8 mouse cellular contexts compared by ENCODE assay signal in the genomic region with DNA sequence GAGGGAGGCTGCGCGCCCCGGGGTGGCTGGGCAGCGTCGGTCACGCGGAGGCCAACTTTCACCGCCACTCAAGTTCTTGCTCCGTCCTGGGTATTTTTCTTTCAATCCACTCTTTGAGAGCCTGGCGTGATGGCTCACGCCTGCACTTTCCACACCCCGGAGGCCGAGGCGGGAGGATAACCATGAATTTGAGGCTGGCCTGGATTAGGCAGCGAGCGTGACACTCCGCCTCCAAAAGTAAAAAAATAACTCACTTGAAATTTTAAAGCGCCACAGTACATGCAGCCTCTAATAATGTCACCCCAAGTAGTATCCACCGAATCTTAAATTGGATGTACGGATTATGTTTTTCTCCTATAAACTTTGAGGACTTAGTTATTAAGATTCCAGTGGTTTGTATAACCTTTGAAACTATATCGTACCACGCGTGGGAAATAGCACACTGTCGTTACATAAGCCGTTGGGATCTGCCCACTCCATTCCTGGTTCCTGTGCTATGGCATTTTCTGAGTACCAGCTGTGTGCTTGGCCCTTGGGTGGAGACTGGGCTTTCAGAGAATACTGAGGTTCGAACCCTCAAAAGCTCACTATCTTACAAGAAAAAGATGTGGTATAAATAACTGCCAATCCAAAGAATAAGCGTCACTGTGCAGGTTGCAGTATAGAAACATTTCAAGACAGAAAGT. TPM values are rescaled to one million over a fixed set of nuclear protein-coding genes. Genes with fewer than 3 reads are reported as not detected.
A peak's percentile ranks its signal among the peaks of the same experiment; 100 is the strongest.
DNase-seq lines count a peak whose midpoint lies in the region; ATAC-seq lines count a peak whose summit lies in the region.

No protein-coding gene starts in this region.

- peak overlapping the region; percentile 87 for H3K4me3 ChIP-seq in forebrain, embryonic 16.5 days (replicated peaks; ENCODE audit: low read length)
- peak overlapping the region; percentile 73 for H3K4me3 ChIP-seq in hindbrain, embryonic 16.5 days (ENCODE audit: low read length)
- H3K4me3 ChIP-seq in limb, embryonic 11.5 days (ENCODE audit: low read depth, low read length): peak overlapping the region; percentile 64
- H3K4me3 ChIP-seq in midbrain, embryonic 15.5 days: peak overlapping the region; percentile 52

- H3K27ac ChIP-seq in forebrain, embryonic 16.5 days (ENCODE audit: low read length): peak overlapping the region; percentile 99
- H3K27ac ChIP-seq in hindbrain, embryonic 16.5 days (ENCODE audit: low read depth, low read length): peak overlapping the region; percentile 99
- H3K27ac ChIP-seq in limb, embryonic 11.5 days (replicated peaks; ENCODE audit: low read depth, low read length): peak overlapping the region; percentile 93
- H3K27ac ChIP-seq in midbrain, embryonic 15.5 days: peak overlapping the region; percentile 96

- H3K9ac ChIP-seq in forebrain, embryonic 16.5 days (replicated peaks; ENCODE audit: low read depth, low read length): peak overlapping the region; percentile 95
- peak overlapping the region; percentile 93 for H3K9ac ChIP-seq in hindbrain, embryonic 16.5 days (ENCODE audit: low read depth, low read length)
- peak overlapping the region; percentile 93 for H3K9ac ChIP-seq in limb, embryonic 11.5 days (ENCODE audit: low read length)
- H3K9ac ChIP-seq in midbrain, embryonic 15.5 days: peak overlapping the region; percentile 66

- H3K9me3 ChIP-seq in forebrain, embryonic 16.5 days (ENCODE audit: control insufficient read depth, low read length): no peaks in the 10 kb centered on the region
- H3K9me3 ChIP-seq in hindbrain, embryonic 16.5 days (ENCODE audit: control insufficient read depth, low read length): no peaks in the 10 kb centered on the region
- no peaks in the 10 kb centered on the region for H3K9me3 ChIP-seq in limb, embryonic 11.5 days (ENCODE audit: control insufficient read depth, low read length)
- H3K9me3 ChIP-seq in midbrain, embryonic 15.5 days: no peaks in the 10 kb centered on the region

- peaks cover 3% of the 10 kb centered on the region; the same call in 1 of the 2 replicates for H3K36me3 ChIP-seq in forebrain, embryonic 16.5 days (ENCODE audit: control insufficient read depth, insufficient read depth)
- peaks cover 3% of the 10 kb centered on the region; the same call in 1 of the 2 replicates for H3K36me3 ChIP-seq in hindbrain, embryonic 16.5 days (ENCODE audit: control insufficient read depth, insufficient read depth, low read length)
- H3K36me3 ChIP-seq in limb, embryonic 11.5 days (ENCODE audit: control insufficient read depth, insufficient read depth, low read length): peaks cover 2% of the 10 kb centered on the region; the same call in 1 of the 2 replicates
- H3K36me3 ChIP-seq in midbrain, embryonic 15.5 days (replicated peaks): 0 out of 2 replicates have a peak, but pooled peaks cover 3% of the 10 kb centered on the region

- H3K4me1 ChIP-seq in forebrain, embryonic 16.5 days (replicated peaks; ENCODE audit: control insufficient read depth, insufficient read depth, low read length): peaks cover 10% of the 10 kb centered on the region
- peaks cover 12% of the 10 kb centered on the region for H3K4me1 ChIP-seq in hindbrain, embryonic 16.5 days (ENCODE audit: control insufficient read depth, insufficient read depth, low read depth, low read length)
- H3K4me1 ChIP-seq in limb, embryonic 11.5 days (ENCODE audit: control insufficient read depth, insufficient read depth, low read length): peaks cover 5% of the 10 kb centered on the region; the same call in 1 of the 2 replicates
- H3K4me1 ChIP-seq in midbrain, embryonic 15.5 days: peaks cover 18% of the 10 kb centered on the region

- peak overlapping the region; percentile 71 for H3K4me2 ChIP-seq in forebrain, embryonic 16.5 days (ENCODE audit: low read length)
- peak overlapping the region; percentile 75 for H3K4me2 ChIP-seq in hindbrain, embryonic 16.5 days (ENCODE audit: low read length)
- peak overlapping the region; percentile 69 for H3K4me2 ChIP-seq in limb, embryonic 11.5 days (ENCODE audit: low read depth, severe bottlenecking)
- H3K4me2 ChIP-seq in midbrain, embryonic 15.5 days: peak overlapping the region; percentile 66

- DNase-seq in thymus, postnatal 10 days (ENCODE audit: low spot score in 2 of 2): peak; percentile 13 to 18
- DNase-seq in thymus, postnatal 36 days: no peak
- peak; percentile 61 for DNase-seq in cerebellum, adult 11-12 months
- DNase-seq in limb, embryonic 11.5 days (ENCODE audit: low spot score): peak; percentile 67
- peak; percentile 39 for DNase-seq in urinary bladder, postnatal 25 days (ENCODE audit: low spot score)

- 6% methylated on average over 27 of the region's 27 CpGs for WGBS in forebrain, embryonic 16.5 days
- 8% methylated on average over 27 of the region's 27 CpGs for WGBS in hindbrain, embryonic 16.5 days
- 10% methylated on average over 27 of the region's 27 CpGs for WGBS in limb, embryonic 11.5 days
- whole genome bisulfite sequencing in midbrain, embryonic 15.5 days: 6% methylated on average over 27 of the region's 27 CpGs

- no peaks in the 10 kb centered on the region for H3K27me3 ChIP-seq in forebrain, embryonic 16.5 days (replicated peaks; ENCODE audit: control insufficient read depth, insufficient read depth, low read length)
- H3K27me3 ChIP-seq in hindbrain, embryonic 16.5 days (replicated peaks; ENCODE audit: control insufficient read depth, insufficient read depth, low read length): no peaks in the 10 kb centered on the region
- H3K27me3 ChIP-seq in limb, embryonic 11.5 days (ENCODE audit: control insufficient read depth, insufficient read depth, low read length): no peaks in the 10 kb centered on the region
- no peaks in the 10 kb centered on the region for H3K27me3 ChIP-seq in midbrain, embryonic 15.5 days (replicated peaks)

- no peak for ATAC-seq in forebrain, embryonic 16.5 days
- ATAC-seq in hindbrain, embryonic 16.5 days: no peak
- peak; percentile 32; the same call in 1 of the 2 replicates for ATAC-seq in limb, embryonic 11.5 days (ENCODE audit: insufficient number of reproducible peaks, low FRiP score, low TSS enrichment, low read depth)
- no peak for ATAC-seq in midbrain, embryonic 15.5 days (replicated peaks)

RNA-seq across cellular contexts. Expression of a gene that starts 4.2 kb away (rescaled TPM):
- 60.3 and 72.0 TPM in 2 replicates for polyA plus RNA-seq in forebrain, embryonic 16.5 days (2015; fragmentation: Nextera tagmentation; extraction: Ambion mirVana)
- polyA plus RNA-seq in hindbrain, embryonic 16.5 days (2015; fragmentation: Nextera tagmentation; extraction: Ambion mirVana): 41.4 and 41.8 TPM in 2 replicates
- 56.7 and 59.0 TPM in 2 replicates for polyA plus RNA-seq in limb, embryonic 11.5 days (2014; fragmentation: Nextera tagmentation; extraction: Ambion mirVana)
- polyA plus RNA-seq in midbrain, embryonic 15.5 days (2015; fragmentation: Nextera tagmentation; extraction: Ambion mirVana): 51.5 and 53.2 TPM in 2 replicates

RNA-seq across cellular contexts. Expression of a gene that starts 17.6 kb away (rescaled TPM):
- polyA plus RNA-seq in forebrain, embryonic 16.5 days (2015; fragmentation: Nextera tagmentation; extraction: Ambion mirVana): 31.9 and 32.7 TPM in 2 replicates
- 28.4 and 33.9 TPM in 2 replicates for polyA plus RNA-seq in hindbrain, embryonic 16.5 days (2015; fragmentation: Nextera tagmentation; extraction: Ambion mirVana)
- polyA plus RNA-seq in limb, embryonic 11.5 days (2014; fragmentation: Nextera tagmentation; extraction: Ambion mirVana): 15.4 and 17.1 TPM in 2 replicates
- polyA plus RNA-seq in midbrain, embryonic 15.5 days (2015; fragmentation: Nextera tagmentation; extraction: Ambion mirVana): 34.6 and 36.9 TPM in 2 replicates

RNA-seq across cellular contexts. Expression of a gene that starts 49.9 kb away (rescaled TPM):
- 99.9 and 109 TPM in 2 replicates for polyA plus RNA-seq in forebrain, embryonic 16.5 days (2015; fragmentation: Nextera tagmentation; extraction: Ambion mirVana)
- 76.5 and 84.2 TPM in 2 replicates for polyA plus RNA-seq in hindbrain, embryonic 16.5 days (2015; fragmentation: Nextera tagmentation; extraction: Ambion mirVana)
- polyA plus RNA-seq in limb, embryonic 11.5 days (2014; fragmentation: Nextera tagmentation; extraction: Ambion mirVana): 76.6 and 77.7 TPM in 2 replicates
- polyA plus RNA-seq in midbrain, embryonic 15.5 days (2015; fragmentation: Nextera tagmentation; extraction: Ambion mirVana): 78.1 and 85.0 TPM in 2 replicates

Comparison
In these comparisons a context has a peak if more than half of its experiments do, and no peak if none do; other contexts are left out.
1. DNase-seq: peak in thymus, postnatal 10 days (2 of 2), cerebellum, adult 11-12 months (single experiment), limb, embryonic 11.5 days (single experiment) and urinary bladder, postnatal 25 days (single experiment); none in thymus, postnatal 36 days (0 of 2).
2. Peak in every context shown above with its lines, with median percentiles within 50 percentile points of each other: H3K27ac ChIP-seq, H3K4me2 ChIP-seq, H3K4me3 ChIP-seq and H3K9ac ChIP-seq.